Mouse (Mus musculus): Measurements from ENCODE around the gene Capn15. TPM values are rescaled to one million over a fixed set of nuclear protein-coding genes. Genes with fewer than 3 reads are reported as not detected.
A peak's percentile ranks its signal among the peaks of the same experiment; 100 is the strongest.

Gene Capn15
- total RNA-seq, 2 experiments from 2014 or later: 12.6 to 13.5 TPM

DNA sequence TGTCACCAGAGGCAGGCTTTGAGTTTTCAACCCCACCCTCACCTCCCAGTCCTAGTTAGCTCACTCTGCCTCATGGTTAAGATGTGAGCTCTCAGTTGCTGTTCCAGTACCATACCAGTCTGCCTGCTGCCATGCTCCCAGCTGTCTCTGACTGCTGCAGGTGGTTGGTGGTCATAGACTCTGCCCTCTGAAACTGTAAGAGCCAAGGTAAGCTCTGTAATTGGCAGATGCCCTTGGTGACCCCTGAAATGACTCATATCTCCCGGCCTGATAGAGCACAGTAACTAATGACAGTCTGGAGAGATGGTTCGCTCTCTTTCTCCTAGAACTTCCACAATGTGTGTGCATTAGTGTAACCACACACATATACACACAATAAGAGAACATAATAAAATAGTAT lies 18.3 kb upstream of the Capn15 start:
- intact Hi-C loops (cut with DNase I): no loop called here
- DNase-seq: no peak

GRCm38 (mm10) chr17:25998425-25998824 lies 12.8 kb upstream of the Capn15 start:
- no peak for DNase-seq
- intact Hi-C loops (cut with DNase I): no loop called here

DNA sequence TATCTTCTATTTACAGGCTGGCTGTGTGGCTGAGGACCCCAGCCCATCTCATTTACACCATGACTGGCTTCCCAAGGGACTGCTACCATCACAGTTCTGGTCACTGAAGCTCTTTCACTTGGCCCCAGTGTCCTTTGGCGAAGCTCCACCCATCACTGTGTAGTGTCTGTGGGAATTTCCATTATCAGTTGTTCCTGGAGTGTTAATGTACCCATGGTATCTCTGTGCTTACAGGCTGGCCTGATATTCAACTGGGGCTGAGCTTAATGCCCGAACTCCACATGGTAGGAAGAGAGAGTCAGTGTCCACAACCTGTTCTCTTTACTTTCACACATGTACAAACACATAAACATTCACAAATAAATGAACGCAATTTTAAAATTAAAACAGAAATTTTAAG lies 7.9 kb upstream of the Capn15 start:
- intact Hi-C loops (cut with DNase I): no loop called here
- no peak for DNase-seq

GRCm38 (mm10) chr17:25992274-25992673 lies 6.7 kb upstream of the Capn15 start:
- intact Hi-C loops (cut with DNase I): no loop called here
- no peak for DNase-seq

GRCm38 (mm10) chr17:25990331-25990730 lies 4.7 kb upstream of the Capn15 start:
- intact Hi-C loops (cut with DNase I): no loop called here
- no peak for DNase-seq

DNA sequence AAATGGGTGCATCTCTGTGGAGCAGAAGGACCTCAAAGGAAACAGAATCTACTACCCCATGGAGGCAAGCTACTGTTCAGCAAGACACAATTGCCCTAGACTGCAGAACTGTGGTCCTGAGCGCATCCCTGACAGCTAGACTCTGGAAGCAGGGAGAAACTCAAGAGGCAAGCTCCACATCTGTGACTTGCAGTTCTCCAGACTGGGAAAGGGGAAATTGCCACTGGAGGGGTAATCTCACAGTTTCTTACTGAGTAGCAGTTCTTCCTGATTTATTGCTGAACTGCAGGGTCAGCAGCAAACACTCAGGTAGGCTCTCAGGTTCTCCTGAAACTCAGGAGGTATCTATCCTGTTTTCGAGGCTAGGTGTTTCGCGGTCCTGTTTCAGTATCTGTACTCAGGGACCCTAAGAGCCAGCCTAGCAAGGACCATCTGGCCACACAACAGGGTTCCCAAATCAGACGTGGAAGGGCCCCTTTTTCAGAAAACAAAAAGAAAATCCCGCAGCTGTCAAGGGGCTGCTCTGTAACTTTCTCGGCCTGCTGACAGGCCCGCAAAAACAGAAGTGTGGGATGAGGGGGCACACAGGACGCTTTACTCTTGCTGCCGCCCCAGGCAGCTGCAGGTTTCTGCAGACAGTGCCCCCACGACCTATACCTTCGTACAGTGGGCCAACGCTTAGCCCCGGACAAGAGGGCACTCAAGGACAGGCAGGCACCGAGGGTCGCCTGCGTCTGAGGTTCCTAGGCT lies 865 bp downstream of the Capn15 start:
- DNase-seq: no peak
- intact Hi-C loops (cut with DNase I): no loop called here

DNA sequence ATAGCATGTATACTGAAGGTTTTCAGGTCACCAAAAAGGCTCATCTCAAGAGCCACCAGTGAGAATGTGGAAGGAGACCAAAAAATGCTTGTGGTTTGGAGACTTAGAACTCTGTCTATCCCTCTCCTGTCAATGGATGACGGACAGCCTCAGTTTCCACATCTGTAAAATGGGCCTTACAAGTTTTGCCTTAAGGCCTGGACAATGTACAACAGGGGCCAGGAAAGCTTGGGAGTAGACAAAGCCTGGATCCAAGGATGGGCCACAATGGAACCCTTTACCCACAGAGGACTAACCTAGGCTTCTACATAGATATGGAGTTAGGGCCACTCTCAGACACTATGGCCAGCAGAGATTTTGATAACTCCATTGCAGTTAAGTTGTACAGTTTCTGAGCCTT lies 1.5 kb downstream of the Capn15 start:
- no peak for DNase-seq
- intact Hi-C loops (cut with DNase I): no loop called here

GRCm38 (mm10) chr17:25982913-25983312 lies 2.7 kb downstream of the Capn15 start:
- intact Hi-C loops (cut with DNase I): no loop called here
- DNase-seq: no peak

DNA sequence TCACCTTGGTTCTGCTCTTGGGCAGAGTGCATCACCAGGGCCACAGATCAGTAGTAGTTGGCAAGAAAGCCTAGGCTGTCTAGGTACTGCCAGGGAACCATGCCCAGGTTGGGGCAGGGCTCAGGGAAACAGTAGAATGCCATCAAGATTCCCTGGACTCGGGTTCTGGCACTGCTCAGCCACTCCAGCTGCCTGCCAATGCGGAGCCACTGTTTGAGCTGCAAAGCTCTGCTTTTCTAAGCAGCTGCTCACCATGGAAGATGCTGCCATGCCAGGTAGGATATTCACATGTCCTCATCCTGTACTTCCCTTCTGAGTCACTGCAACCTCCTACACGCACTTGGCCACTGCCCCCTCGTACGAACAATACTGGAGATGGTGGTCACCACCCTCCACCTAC lies 4.7 kb downstream of the Capn15 start:
- intact Hi-C loops (cut with DNase I): no loop called here
- DNase-seq: peak; percentile 65 to 71

GRCm38 (mm10) chr17:25979829-25980738 lies 5.5 kb downstream of the Capn15 start:
- DNase-seq: no peak
- intact Hi-C loops (cut with DNase I): no loop called here

DNA sequence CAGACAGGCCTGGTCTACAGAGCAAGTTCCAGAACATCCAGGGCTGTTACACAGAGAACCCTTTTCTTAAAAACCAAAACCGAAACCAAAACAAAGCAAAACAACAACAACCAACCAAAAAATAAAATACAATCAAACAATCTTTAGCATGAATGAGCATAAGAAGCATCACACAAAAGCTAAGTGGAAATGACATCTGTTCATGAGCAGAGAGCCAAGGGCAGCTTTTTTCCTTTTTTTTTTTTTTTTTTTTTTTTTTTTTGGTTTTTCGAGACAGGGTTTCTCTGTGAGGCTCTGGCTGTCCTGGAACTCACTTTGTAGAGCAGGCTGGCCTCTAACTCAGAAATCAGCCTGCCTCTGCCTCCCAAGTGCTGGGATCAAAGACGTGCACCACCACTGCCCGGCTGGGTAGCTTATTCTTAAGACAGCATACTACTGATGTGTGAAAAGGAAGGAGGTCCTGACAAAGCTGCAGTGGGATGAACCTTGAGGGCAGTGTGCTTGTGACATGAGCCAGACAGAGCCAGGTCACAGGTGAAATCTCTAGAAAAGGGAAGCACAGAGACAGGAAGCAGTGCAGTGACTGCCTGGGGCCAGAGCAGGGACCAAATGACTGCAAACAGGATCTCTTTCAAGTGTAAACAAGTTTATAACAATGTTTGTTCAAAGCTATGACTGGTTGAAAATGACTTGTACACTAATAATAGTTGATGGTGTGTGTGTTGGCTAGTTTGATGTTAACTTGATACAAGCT lies 14.5 kb downstream of the Capn15 start:
- DNase-seq: no peak
- intact Hi-C loops (cut with DNase I): no loop called here

GRCm38 (mm10) chr17:25970448-25970847 lies 15.1 kb downstream of the Capn15 start:
- no peak for DNase-seq
- intact Hi-C loops (cut with DNase I): no loop called here

GRCm38 (mm10) chr17:25968176-25968575 lies 17.4 kb downstream of the Capn15 start:
- intact Hi-C loops (cut with DNase I): no loop called here
- DNase-seq: no peak

DNA sequence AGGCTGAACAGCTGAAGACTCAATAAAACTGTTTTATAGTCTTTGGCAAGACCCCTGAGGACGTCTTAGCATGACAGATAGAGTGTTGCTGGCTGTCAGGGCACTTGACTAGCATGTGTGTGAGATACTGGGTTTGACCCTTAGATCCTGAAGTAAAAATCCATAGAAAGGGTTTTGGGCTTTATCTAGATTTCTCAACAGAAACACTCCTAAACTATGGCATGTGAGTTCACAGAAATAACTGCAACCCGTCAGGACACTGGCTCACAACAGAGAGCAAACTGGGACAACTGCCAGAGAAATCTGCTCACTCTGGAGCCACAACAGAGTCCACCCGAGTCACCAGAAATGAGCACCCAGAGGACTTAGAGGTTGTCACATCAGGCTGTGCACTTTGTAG lies 17.9 kb downstream of the Capn15 start:
- intact Hi-C loops (cut with DNase I): no loop called here
- DNase-seq: peak; percentile 47 to 55

DNA sequence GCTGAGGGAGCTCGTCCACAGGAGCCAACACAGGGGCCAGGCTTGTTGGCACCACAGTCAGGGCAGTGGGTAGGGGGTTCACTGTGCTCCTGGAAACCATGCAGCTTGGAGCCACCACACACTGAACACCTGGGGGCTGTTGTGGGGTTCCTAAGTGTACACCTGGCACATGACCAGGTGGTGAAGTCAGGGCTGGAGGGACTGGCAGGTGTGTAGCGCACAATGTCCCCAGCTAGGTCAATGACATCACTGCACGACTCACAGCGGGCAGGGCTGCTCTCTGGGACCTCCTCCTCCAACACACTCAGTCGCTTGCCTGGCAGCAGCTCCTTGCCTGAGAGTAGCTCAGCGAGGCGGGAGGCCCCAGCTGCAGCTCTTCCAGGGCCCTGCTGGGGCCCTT lies 21.3 kb downstream of the Capn15 start:
- no peak for DNase-seq
- intact Hi-C loops (cut with DNase I): no loop called here

- no peak for DNase-seq
- intact Hi-C loops (cut with DNase I): no loop called here
Observed at GRCm38 (mm10) chr17:25962413-25962905, 23.1 kb downstream of the Capn15 start.

- DNase-seq: no peak
- intact Hi-C loops (cut with DNase I): no loop called here
Observed at GRCm38 (mm10) chr17:25961566-25961965, 24.0 kb downstream of the Capn15 start.

DNA sequence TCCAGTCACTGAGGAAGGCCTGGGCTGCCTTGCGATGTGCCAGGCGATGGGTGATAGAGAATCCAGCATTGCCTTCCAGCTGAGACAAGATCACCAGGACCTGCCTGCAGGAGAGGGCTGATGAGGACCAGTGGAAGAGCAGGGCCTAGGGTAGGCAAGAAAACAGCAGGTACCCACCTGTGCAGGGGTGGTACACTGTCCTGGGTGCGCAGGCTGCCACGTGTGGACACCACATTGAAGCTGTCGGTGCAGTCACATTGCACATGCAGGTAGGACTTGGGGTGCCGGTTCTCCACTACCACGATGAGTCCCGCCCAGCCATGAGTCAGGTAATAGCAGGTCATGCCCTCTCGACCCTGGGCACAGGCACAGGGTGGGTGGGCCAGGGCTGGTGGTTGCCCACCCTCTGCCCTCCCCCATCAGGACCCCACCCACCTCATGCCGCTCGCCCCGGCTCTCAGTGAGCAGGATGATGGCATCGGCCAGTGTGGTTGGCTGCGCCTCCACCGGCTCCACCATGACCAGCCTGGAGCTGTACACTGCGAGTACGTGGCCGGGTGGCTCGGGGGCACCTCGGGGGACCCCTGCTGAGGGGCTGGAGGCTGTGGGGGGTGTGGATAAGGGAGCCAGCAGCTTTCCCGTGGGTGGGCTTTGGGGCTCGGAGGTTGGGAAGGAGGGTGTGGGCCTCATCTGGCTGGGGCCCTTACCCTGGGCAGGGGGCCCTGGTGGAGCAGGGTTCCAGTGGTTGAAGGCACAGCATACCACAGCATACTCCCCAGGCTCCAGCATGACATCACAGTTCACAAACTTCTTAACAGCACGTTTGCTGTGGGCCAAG lies 25.7 kb downstream of the Capn15 start:
- intact Hi-C loops (cut with DNase I): no loop called here
- DNase-seq: no peak

DNA sequence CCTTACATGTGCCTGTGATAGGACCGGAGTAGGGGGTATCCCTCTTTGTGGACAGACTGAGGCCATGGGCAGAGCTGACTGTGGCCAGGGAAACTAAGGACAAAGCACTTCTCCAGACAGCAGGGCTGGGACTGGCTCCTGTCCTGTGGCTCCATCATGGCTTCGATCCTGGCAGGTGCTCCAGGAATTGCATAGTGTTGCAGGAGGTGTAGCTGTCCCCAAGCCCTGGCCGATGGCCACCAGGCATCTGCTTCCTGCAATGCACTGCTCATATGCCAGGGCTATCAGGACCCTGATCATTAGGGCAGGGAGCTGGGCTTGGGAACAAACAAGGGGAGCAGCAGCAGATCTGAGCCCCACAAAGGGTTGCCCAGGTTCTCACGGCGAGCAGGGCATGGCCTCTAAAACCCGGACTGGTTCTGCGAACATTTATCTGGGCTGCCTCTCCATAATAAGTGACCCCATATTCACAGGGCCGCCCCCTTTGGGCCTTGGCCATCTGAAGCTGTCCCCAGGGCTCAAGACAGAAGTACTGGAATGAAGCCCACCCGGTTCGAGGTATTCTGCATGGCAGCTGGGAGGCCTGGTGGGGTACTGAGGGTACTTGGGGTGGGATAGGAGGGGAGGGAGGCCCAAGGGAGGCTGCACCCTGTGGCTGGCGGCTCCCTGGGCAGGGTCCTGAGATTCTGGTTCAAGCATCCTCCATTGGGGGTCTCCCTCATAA lies 26.7 kb downstream of the Capn15 start:
- no peak for DNase-seq
- intact Hi-C loops (cut with DNase I): no loop called here
